Mouse (Mus musculus): Measurements from ENCODE around the gene Cbfa2t2.

GRCm38 (mm10) chr2:154459262-154459661, 23.0 kb downstream of the Cbfa2t2 start:
- TF ChIP-seq CTCF (IDR thresholded peaks at IDR 0.05; ENCODE audit: insufficient read depth, low read length): no peak
- no peak for TF ChIP-seq POLR2A (IDR thresholded peaks at IDR 0.05; ENCODE audit: borderline replicate concordance, extremely low read depth, low read depth, low read length)

All from lung, adult 2 months (tissue).